Mouse (Mus musculus): ENCODE data around the gene Tox3. TPM values are rescaled to one million over a fixed set of nuclear protein-coding genes. Genes with fewer than 3 reads are reported as not detected.

Tox3 gene
- polyA plus RNA-seq, 1 experiment from 2014 or later, result 20.1 TPM

DNA sequence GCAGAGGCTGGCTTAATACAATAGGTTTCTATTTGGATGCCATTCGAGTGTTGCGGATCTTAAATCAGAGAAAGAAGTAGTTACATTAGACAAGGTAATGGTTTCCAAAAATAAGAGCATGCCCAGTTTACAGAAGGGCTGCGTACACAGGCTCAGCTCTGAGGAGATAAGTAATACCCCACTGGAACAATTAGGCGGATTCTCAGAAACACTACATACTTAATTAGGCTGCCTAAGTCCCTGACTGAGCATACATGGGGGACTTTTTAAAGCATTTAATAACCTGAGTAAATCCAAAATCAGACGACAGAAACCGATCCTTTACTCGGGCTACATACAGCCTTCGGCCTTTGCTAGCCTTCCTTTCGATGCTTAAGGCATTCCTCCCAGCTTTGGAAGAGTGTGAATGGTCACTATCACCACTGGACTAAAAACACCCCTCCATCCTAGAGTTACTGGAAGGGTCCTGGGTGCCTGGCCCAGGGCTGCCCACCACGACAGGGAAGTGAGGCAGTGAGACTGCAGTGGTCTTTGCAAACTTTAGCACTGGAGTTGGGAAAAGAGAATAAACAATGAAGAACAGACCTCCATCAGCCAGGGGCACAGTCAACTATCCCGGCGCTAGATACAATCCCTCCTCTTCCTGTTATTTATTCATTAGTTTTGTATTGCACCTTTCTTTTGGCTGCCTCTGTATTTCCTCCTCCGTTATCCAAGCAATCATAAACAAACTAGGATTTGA lies 1.8 kb downstream of the Tox3 start:
- 27% methylated on average over 13 of the region's 13 CpGs for WGBS
- no peaks in the 10 kb centered on the region for H3K36me3 ChIP-seq (ENCODE audit: control insufficient read depth, insufficient read depth, low read length)
- peaks cover 12% of the 10 kb centered on the region; the same call in 1 of the 2 replicates for H3K4me1 ChIP-seq (ENCODE audit: control insufficient read depth, insufficient read depth, low read length)
- H3K9me3 ChIP-seq (ENCODE audit: control insufficient read depth, low read length), result no peaks in the 10 kb centered on the region
- no peaks in the 10 kb centered on the region for H3K27me3 ChIP-seq (ENCODE audit: control insufficient read depth, insufficient read depth, low read length)
- peak overlapping the region; percentile 60 for H3K4me2 ChIP-seq (replicated peaks; ENCODE audit: low read depth, low read length)
- ATAC-seq (ENCODE audit: low FRiP score, low TSS enrichment), result no peak
- peak overlapping the region; percentile 94 for H3K9ac ChIP-seq (ENCODE audit: low read depth, low read length)
- H3K27ac ChIP-seq (ENCODE audit: low read depth, low read length), result no peak overlapping the region
- peak overlapping the region; percentile 62 for H3K4me3 ChIP-seq (ENCODE audit: low read length)

DNA sequence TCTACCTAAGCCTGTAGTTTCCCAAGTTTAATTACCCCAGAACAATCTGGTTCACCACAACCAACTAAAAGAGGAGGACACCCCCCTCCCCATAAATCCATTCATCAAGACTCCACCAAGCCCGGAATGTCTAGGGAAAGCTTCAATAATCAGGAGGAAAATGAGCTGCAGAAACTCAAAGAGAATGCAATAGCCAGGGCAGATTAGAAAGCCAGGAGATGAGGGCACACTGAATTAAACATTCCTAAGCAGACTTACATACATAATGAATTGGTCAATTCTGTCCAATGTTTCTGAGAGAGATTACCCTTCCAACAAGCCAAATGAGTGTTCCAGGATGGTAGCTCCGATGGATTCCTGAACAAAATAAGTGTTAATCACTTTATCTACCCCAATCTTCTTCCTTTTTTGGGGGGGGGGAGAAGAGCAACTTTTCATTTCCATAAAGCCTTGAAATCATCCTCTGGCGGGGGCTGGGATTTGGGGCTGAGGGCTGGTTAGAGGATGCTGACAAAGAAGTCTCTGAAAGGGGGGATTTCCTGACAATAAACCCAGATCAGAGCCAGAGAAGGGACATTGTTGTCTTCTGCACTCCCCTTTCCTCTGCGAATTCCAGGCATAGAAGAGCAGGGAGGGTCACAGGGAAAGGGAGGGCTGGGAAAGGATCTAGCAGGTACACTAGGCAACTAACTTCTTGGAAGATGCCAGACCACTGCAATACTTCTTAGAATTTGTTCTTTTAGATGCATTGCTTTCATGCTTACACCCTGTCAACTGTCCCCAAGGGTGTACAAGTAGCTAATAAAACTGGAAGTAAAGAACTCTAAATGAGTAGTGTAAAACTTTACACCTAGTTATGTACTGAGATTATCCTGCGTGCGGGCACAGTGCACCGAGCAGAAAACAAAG lies 17.5 kb downstream of the Tox3 start:
- Histone ChIP-seq H3K4me1 (ENCODE audit: control insufficient read depth, insufficient read depth, low read length) (no peaks in the 10 kb centered on the region), H3K27me3 (ENCODE audit: control insufficient read depth, insufficient read depth, low read length) (no peaks in the 10 kb centered on the region), H3K4me2 (replicated peaks; ENCODE audit: low read depth, low read length) (no peak overlapping the region), H3K36me3 (ENCODE audit: control insufficient read depth, insufficient read depth, low read length) (peaks cover 2% of the 10 kb centered on the region), H3K4me3 (ENCODE audit: low read length) (no peak overlapping the region), H3K9ac (ENCODE audit: low read depth, low read length) (no peak overlapping the region), H3K9me3 (ENCODE audit: control insufficient read depth, low read length) (no peaks in the 10 kb centered on the region), H3K27ac (ENCODE audit: low read depth, low read length) (no peak overlapping the region)
- ATAC-seq (ENCODE audit: low FRiP score, low TSS enrichment), result no peak
- WGBS, result 80% methylated on average over 7 of the region's 7 CpGs

DNA sequence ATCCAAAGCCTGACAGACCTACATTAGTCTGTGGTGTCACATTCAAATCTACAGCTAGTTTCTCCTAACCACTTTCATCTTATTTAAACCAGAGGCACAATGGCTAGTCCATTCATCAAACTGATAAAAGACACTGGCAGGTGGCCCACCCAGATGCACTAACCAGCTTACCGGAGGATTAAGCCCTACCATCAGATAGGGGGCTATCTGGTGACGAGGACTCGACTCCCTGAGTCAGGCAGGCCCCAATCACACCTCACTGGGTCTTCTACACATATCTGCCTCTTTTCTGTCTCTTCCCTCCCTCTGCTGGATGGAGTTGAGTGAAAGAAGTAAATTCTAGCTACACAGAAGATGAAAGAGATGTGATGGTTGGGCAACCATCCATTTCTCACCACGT lies 24.3 kb downstream of the Tox3 start:
- Histone ChIP-seq H3K4me2 (replicated peaks; ENCODE audit: low read depth, low read length) (no peak overlapping the region), H3K9ac (ENCODE audit: low read depth, low read length) (no peak overlapping the region), H3K36me3 (ENCODE audit: control insufficient read depth, insufficient read depth, low read length) (no peaks in the 10 kb centered on the region), H3K27me3 (ENCODE audit: control insufficient read depth, insufficient read depth, low read length) (no peaks in the 10 kb centered on the region), H3K9me3 (ENCODE audit: control insufficient read depth, low read length) (no peaks in the 10 kb centered on the region), H3K4me3 (ENCODE audit: low read length) (no peak overlapping the region), H3K4me1 (ENCODE audit: control insufficient read depth, insufficient read depth, low read length) (0 out of 2 replicates have a peak, but pooled peaks cover 7% of the 10 kb centered on the region), H3K27ac (ENCODE audit: low read depth, low read length) (no peak overlapping the region)
- 14% methylated on average over 4 of the region's 4 CpGs for WGBS
- no peak for ATAC-seq (ENCODE audit: low FRiP score, low TSS enrichment)

DNA sequence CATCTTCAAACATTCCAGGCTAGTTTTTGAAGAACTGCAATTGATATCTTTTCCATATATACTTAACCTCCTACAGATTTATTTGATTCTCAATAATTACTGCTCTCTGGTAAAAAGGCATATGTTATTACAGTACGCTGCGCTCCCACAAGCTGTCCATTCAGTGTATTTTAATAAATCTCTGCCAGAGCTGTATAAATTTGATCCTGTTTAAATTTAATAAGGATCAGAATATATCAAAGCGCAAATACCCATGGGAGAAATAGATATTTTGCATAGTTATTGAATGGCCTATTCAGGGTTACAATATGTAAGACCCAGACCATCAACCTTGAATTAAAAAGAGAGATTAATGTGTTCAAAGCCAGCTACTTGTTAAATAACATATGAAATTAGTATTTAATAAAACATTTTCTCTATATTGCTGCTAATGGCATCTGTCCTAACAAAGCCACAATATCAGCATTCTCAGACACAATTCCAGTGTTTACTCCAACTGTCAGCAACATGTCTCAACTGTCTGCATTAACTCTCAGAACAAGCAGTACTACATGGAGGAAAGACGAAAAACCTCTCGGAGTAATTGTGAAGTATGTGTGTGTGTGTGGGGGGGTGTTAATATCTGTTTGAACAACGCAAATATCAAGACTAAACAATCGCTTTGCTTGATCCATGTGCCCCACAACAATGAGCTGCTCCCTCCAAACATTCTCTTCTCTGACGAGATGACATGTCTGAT lies 25.3 kb downstream of the Tox3 start:
- 0 out of 2 replicates have a peak, but pooled peaks cover 7% of the 10 kb centered on the region for H3K4me1 ChIP-seq (ENCODE audit: control insufficient read depth, insufficient read depth, low read length)
- no peak for ATAC-seq (ENCODE audit: low FRiP score, low TSS enrichment)
- H3K4me2 ChIP-seq (replicated peaks; ENCODE audit: low read depth, low read length), result no peak overlapping the region
- no peaks in the 10 kb centered on the region for H3K27me3 ChIP-seq (ENCODE audit: control insufficient read depth, insufficient read depth, low read length)
- H3K27ac ChIP-seq (ENCODE audit: low read depth, low read length), result no peak overlapping the region
- H3K9me3 ChIP-seq (ENCODE audit: control insufficient read depth, low read length), result no peaks in the 10 kb centered on the region
- no peaks in the 10 kb centered on the region; the same call in 1 of the 2 replicates for H3K36me3 ChIP-seq (ENCODE audit: control insufficient read depth, insufficient read depth, low read length)
- H3K9ac ChIP-seq (ENCODE audit: low read depth, low read length), result no peak overlapping the region
- no peak overlapping the region for H3K4me3 ChIP-seq (ENCODE audit: low read length)
- 88% methylated on average over 8 of the region's 8 CpGs for WGBS

DNA sequence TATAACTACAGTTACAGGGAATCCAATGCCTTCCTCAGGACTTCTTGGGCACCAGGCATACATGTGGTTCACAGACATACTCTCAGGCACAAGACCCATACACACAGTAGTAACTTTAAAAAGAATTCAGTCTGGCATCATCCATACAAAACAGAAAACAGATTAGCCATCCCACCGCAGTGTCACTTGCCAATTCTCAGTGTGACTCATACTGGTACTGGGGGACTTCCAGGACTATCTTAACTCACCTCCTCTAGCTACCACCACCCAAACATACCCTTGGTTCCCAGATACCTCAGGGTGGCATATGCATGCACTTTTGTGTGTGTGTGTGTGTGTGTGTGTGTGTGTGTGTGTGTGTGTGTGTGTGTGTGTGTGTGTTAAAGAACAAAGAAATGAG lies 26.9 kb downstream of the Tox3 start:
- no peaks in the 10 kb centered on the region for H3K27me3 ChIP-seq (ENCODE audit: control insufficient read depth, insufficient read depth, low read length)
- H3K9me3 ChIP-seq (ENCODE audit: control insufficient read depth, low read length), result no peaks in the 10 kb centered on the region
- no peak overlapping the region for H3K9ac ChIP-seq (ENCODE audit: low read depth, low read length)
- no peak for ATAC-seq (ENCODE audit: low FRiP score, low TSS enrichment)
- WGBS, result 100% methylated on average over 1 of the region's 1 CpGs
- no peak overlapping the region for H3K27ac ChIP-seq (ENCODE audit: low read depth, low read length)
- H3K4me1 ChIP-seq (ENCODE audit: control insufficient read depth, insufficient read depth, low read length), result 0 out of 2 replicates have a peak, but pooled peaks cover 7% of the 10 kb centered on the region
- no peak overlapping the region for H3K4me3 ChIP-seq (ENCODE audit: low read length)
- no peak overlapping the region for H3K4me2 ChIP-seq (replicated peaks; ENCODE audit: low read depth, low read length)
- H3K36me3 ChIP-seq (ENCODE audit: control insufficient read depth, insufficient read depth, low read length), result no peaks in the 10 kb centered on the region; the same call in 1 of the 2 replicates

DNA sequence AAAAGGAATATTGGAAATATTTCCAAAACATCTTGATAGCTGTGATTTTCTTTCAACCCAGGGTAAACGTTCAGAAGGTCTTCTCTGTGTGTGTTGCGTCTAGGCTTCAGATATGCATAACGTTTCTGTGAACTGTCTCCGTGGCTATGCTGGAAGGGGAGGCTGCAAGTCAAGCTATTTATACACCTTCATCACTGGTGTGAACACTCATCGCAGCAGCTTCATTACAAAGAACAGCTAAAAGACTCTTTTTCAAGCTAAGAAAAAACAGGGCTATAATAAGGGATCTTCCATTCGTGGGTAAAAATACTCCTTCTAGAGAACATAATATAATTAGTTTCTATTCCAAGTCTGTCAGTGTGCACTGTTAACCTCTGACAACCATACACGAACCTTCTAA lies 33.8 kb downstream of the Tox3 start:
- no peaks in the 10 kb centered on the region; the same call in 1 of the 2 replicates for H3K36me3 ChIP-seq (ENCODE audit: control insufficient read depth, insufficient read depth, low read length)
- H3K9me3 ChIP-seq (ENCODE audit: control insufficient read depth, low read length), result no peaks in the 10 kb centered on the region
- H3K4me3 ChIP-seq (ENCODE audit: low read length), result no peak overlapping the region
- no peak overlapping the region for H3K27ac ChIP-seq (ENCODE audit: low read depth, low read length)
- no peaks in the 10 kb centered on the region for H3K27me3 ChIP-seq (ENCODE audit: control insufficient read depth, insufficient read depth, low read length)
- no peak overlapping the region for H3K9ac ChIP-seq (ENCODE audit: low read depth, low read length)
- H3K4me2 ChIP-seq (replicated peaks; ENCODE audit: low read depth, low read length), result no peak overlapping the region
- H3K4me1 ChIP-seq (ENCODE audit: control insufficient read depth, insufficient read depth, low read length), result no peaks in the 10 kb centered on the region
- no peak for ATAC-seq (ENCODE audit: low FRiP score, low TSS enrichment)
- WGBS, result 90% methylated on average over 7 of the region's 7 CpGs

DNA sequence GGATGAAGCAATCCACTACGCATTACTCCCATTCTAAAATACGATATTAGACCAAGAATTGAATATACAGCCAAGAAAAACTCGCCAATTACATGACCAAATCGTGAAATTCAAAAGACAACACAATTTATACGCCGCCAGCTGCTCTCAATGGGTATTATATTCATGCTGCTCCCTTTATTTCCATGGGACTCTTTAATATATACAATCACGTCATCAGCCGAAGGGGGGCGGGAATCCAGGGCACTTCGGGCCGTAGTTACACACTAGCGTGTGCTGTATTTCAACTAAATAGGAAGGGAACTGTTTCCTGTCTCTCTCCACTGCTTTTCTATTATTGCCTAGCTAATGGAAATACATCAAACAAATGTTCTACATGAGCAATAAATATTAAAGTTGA lies 45.2 kb downstream of the Tox3 start:
- H3K36me3 ChIP-seq (ENCODE audit: control insufficient read depth, insufficient read depth, low read length), result no peaks in the 10 kb centered on the region
- no peaks in the 10 kb centered on the region for H3K27me3 ChIP-seq (ENCODE audit: control insufficient read depth, insufficient read depth, low read length)
- H3K4me2 ChIP-seq (replicated peaks; ENCODE audit: low read depth, low read length), result no peak overlapping the region
- no peak overlapping the region for H3K9ac ChIP-seq (ENCODE audit: low read depth, low read length)
- 62% methylated on average over 12 of the region's 12 CpGs for WGBS
- H3K4me3 ChIP-seq (ENCODE audit: low read length), result no peak overlapping the region
- peak; percentile 46; the same call in 1 of the 2 replicates for ATAC-seq (ENCODE audit: low FRiP score, low TSS enrichment)
- peaks cover 7% of the 10 kb centered on the region; the same call in 1 of the 2 replicates for H3K4me1 ChIP-seq (ENCODE audit: control insufficient read depth, insufficient read depth, low read length)
- H3K9me3 ChIP-seq (ENCODE audit: control insufficient read depth, low read length), result peaks cover 3% of the 10 kb centered on the region; the same call in 1 of the 2 replicates
- H3K27ac ChIP-seq (ENCODE audit: low read depth, low read length), result no peak overlapping the region

DNA sequence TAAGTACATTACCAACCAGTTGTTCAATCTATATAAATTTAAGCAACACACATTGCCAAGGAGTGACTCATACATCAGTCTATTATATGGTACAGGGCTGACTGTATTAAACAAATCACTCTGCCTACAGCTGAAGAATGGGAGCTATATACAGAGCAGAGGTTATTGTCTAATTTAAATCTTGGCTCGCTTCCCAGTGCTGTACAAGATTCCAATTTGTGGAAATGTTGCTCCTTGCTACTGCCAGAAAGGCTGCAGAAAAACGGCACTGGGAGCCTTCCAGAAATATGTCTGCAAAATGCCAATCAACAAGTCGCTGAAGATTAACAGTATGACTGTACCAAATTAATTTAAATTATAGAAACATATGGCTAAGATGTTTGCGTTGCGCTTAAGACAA lies 45.9 kb downstream of the Tox3 start:
- 51% methylated on average over 5 of the region's 5 CpGs for WGBS
- Histone ChIP-seq H3K36me3 (ENCODE audit: control insufficient read depth, insufficient read depth, low read length) (no peaks in the 10 kb centered on the region), H3K27me3 (ENCODE audit: control insufficient read depth, insufficient read depth, low read length) (no peaks in the 10 kb centered on the region), H3K4me3 (ENCODE audit: low read length) (no peak overlapping the region), H3K4me2 (replicated peaks; ENCODE audit: low read depth, low read length) (no peak overlapping the region), H3K4me1 (ENCODE audit: control insufficient read depth, insufficient read depth, low read length) (peaks cover 7% of the 10 kb centered on the region; the same call in 1 of the 2 replicates), H3K9ac (ENCODE audit: low read depth, low read length) (no peak overlapping the region), H3K27ac (ENCODE audit: low read depth, low read length) (peak overlapping the region; percentile 51; the same call in 1 of the 2 replicates), H3K9me3 (ENCODE audit: control insufficient read depth, low read length) (peaks cover 3% of the 10 kb centered on the region; the same call in 1 of the 2 replicates)
- peak; percentile 91 for ATAC-seq (ENCODE audit: low FRiP score, low TSS enrichment)

All from kidney, embryonic 14.5 days (tissue).